Mouse (Mus musculus) small intestine, adult 2 months (tissue): ENCODE measurements around the gene Sorcs2. TPM values are rescaled to one million over a fixed set of nuclear protein-coding genes. Genes with fewer than 3 reads are reported as not detected.

Experiments used
- H3K27ac ChIP-seq: fragments of 200-500 bp; 2 replicates; pipeline ENCODE4 v1.5.1; 2012; ENCODE audit warnings: low read depth, low read length, control low read depth, inconsistent platforms; ENCODE audit not compliant: insufficient read depth
- H3K27me3 ChIP-seq: fragments of 200-500 bp; 2 replicates; pipeline ENCODE4 v1.6.1; 2012; ENCODE audit warnings: mild to moderate bottlenecking, moderate library complexity, low read length, inconsistent platforms; ENCODE audit not compliant: control insufficient read depth, insufficient read depth
- H3K36me3 ChIP-seq: fragments of 200-500 bp; 2 replicates; pipeline ENCODE4 v1.6.1; 2012; ENCODE audit warnings: mild to moderate bottlenecking, low read length, control low read depth, inconsistent platforms; ENCODE audit not compliant: control insufficient read depth, insufficient read depth
- H3K4me1 ChIP-seq: fragments of 200-500 bp; 2 replicates; pipeline ENCODE4 v1.6.1; 2012; ENCODE audit warnings: low read length, inconsistent platforms, mixed read lengths; ENCODE audit not compliant: control insufficient read depth, insufficient read depth, insufficient read length
- H3K4me3 ChIP-seq: fragments of 200-500 bp; 2 replicates; pipeline ENCODE4 v1.5.1; 2012; ENCODE audit warnings: low read depth, mild to moderate bottlenecking, control low read depth, inconsistent platforms, low read length, moderate library complexity
- CTCF ChIP-seq: fragments of 200-500 bp; IDR thresholded peaks from 2 replicates; pipeline ENCODE4 v1.5.1; 2012; ENCODE audit warnings: low read depth, mild to moderate bottlenecking, control low read depth, inconsistent platforms, low read length, moderate library complexity, mixed read lengths; ENCODE audit not compliant: insufficient replicate concordance, insufficient read length; ENCODE audit errors: extremely low read depth
- POLR2A ChIP-seq: fragments of 200-500 bp; IDR thresholded peaks from 2 replicates; pipeline ENCODE4 v1.6.1; 2012; ENCODE audit warnings: low read depth, mild to moderate bottlenecking, control low read depth, inconsistent platforms, low read length, moderate library complexity
- WGBS: fragments of 180-500 bp; shearing (Covaris S2); methylation state at CpG from one replicate; pipeline ENCODE4 v1.1.7; 2018; 5-methylcytosine and 5-hydroxymethylcytosine counted together
- polyA plus RNA-seq: library from polyadenylated mRNA; depleted of rRNA; stranded (reverse); fragments of >200 nt; gene quantifications from 2 replicates; pipeline ENCODE4 v1.2.3, GENCODE M21; 2012

Gene Sorcs2
- polyA plus RNA-seq, 1 experiment = 5.9 TPM

GRCm38 (mm10) chr5:36176409-36176808 is 221.5 kb downstream of the Sorcs2 start:
- WGBS = 76% methylated on average over 11 of the region's 11 CpGs

GRCm38 (mm10) chr5:36174569-36175115 is 223.3 kb downstream of the Sorcs2 start:
- Histone ChIP-seq H3K36me3 (no peaks in the 10 kb centered on the region), H3K4me1 (no peaks in the 10 kb centered on the region), H3K27ac (no peak overlapping the region), H3K27me3 (no peaks in the 10 kb centered on the region), H3K4me3 (no peak overlapping the region)
- TF ChIP-seq CTCF (no peak), POLR2A (no peak)
- WGBS = 77% methylated on average over 9 of the region's 9 CpGs

More at GRCm38 (mm10) chr5:36176409-36176808, 221.5 kb downstream of the Sorcs2 start:
- Histone ChIP-seq H3K27ac (no peak overlapping the region), H3K4me3 (no peak overlapping the region), H3K36me3 (no peaks in the 10 kb centered on the region), H3K4me1 (no peaks in the 10 kb centered on the region), H3K27me3 (no peaks in the 10 kb centered on the region)
- TF ChIP-seq POLR2A = no peak
- TF ChIP-seq CTCF = no peak

- H3K36me3 ChIP-seq = no peaks in the 10 kb centered on the region
- no peak overlapping the region for H3K4me3 ChIP-seq
- TF ChIP-seq CTCF = no peak
- TF ChIP-seq POLR2A = no peak
- H3K27ac ChIP-seq = no peak overlapping the region
- 77% methylated on average over 14 of the region's 14 CpGs for WGBS
- H3K4me1 ChIP-seq = no peaks in the 10 kb centered on the region; the same call in 1 of the 2 replicates
- no peaks in the 10 kb centered on the region for H3K27me3 ChIP-seq
Observed at GRCm38 (mm10) chr5:36168963-36169650, 228.8 kb downstream of the Sorcs2 start.

DNA sequence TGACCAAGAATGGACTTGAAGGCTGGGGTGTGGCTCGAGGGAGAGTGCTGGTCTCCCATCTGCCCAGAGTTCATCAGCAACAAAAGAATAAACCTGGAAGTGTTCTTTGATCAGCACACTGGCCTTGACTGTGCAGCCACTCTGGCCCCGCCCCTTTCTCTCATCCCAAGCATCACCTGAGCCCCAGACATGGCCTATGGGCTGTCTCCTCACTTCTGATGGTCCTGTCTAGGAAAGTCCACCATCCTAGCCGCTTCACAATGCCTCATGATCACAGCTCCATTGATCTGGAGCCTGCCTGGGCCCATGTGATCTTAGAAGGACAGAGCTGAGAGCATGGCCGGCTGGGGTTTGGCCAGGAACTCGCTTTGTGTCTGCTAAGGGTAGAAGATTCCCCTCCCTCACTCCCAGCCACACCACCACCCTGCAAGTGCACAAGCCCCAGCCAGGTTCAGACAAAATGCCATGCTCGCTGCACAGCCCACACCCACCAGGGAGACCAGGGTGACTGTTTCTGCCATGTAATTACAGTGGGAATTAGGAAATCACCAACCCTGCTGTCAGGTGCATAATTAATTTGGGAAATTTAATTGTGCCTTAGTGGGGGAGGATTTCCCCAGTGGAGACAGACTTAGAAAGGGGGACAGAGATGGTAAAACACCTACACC is 231.5 kb downstream of the Sorcs2 start:
- no peaks in the 10 kb centered on the region for H3K36me3 ChIP-seq
- 68% methylated on average over 6 of the region's 6 CpGs for WGBS
- H3K27ac ChIP-seq = no peak overlapping the region
- TF ChIP-seq POLR2A (no peak), CTCF (no peak)
- H3K27me3 ChIP-seq = no peaks in the 10 kb centered on the region
- no peak overlapping the region for H3K4me3 ChIP-seq
- H3K4me1 ChIP-seq = no peaks in the 10 kb centered on the region; the same call in 1 of the 2 replicates

- Histone ChIP-seq H3K27me3 (no peaks in the 10 kb centered on the region), H3K36me3 (no peaks in the 10 kb centered on the region), H3K27ac (no peak overlapping the region), H3K4me1 (no peaks in the 10 kb centered on the region; the same call in 1 of the 2 replicates), H3K4me3 (no peak overlapping the region)
- no peak for TF ChIP-seq POLR2A
- TF ChIP-seq CTCF = no peak
- WGBS = 86% methylated on average over 21 of the region's 21 CpGs
Observed at GRCm38 (mm10) chr5:36165424-36166302, 232.3 kb downstream of the Sorcs2 start.

- H3K27ac ChIP-seq = no peak overlapping the region
Observed at GRCm38 (mm10) chr5:36154879-36155485, 243.0 kb downstream of the Sorcs2 start.

More at GRCm38 (mm10) chr5:36154879-36155485, 243.0 kb downstream of the Sorcs2 start:
- Histone ChIP-seq H3K4me1 (no peaks in the 10 kb centered on the region), H3K27me3 (no peaks in the 10 kb centered on the region), H3K36me3 (no peaks in the 10 kb centered on the region), H3K4me3 (no peak overlapping the region)
- 51% methylated on average over 8 of the region's 8 CpGs for WGBS
- no peak for TF ChIP-seq CTCF
- TF ChIP-seq POLR2A = no peak
